Mouse (Mus musculus): ENCODE data around the gene Mrc2. TPM values are rescaled to one million over a fixed set of nuclear protein-coding genes. Genes with fewer than 3 reads are reported as not detected.

The Mrc2 gene
- total RNA-seq, 4 experiments from 2014 or later = 9.8 to 13.3 (median 13.0) TPM

- DNase-seq (ENCODE audit: low spot score) = no peak
Observed at GRCm38 (mm10) chr11:105388636-105389035, 96.2 kb downstream of the Mrc2 start.

DNA sequence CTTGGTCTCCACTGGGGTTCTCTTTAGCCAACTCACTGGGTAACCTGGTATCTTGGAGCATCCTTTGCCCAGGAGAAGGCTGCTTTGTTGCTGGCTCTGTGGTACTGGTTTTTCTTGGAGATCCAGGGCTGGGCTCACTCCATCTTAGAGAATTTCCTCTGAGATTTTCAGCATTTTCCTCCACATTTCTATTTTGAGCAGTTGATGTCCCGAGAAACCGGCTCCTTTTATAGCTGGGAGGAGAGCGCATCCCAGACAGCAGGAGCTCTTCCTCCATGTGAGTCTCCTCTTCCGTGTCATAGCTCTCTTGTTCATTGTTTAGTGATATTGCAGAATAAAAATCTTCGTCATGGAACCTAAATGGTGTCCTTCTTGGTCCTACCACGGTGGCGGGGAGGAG, 97.8 kb downstream of the Mrc2 start:
- DNase-seq (ENCODE audit: low spot score) = no peak

Other genes with a start within 250 kb of the Mrc2 start
- gene Efcab3, start 229.1 kb upstream of the Mrc2 start, total RNA-seq (2022) = not detected
- gene Mettl2, start 166.2 kb upstream of the Mrc2 start, total RNA-seq (2022) = 10 to 100 TPM in 1 of 4 experiments, 1 to 10 TPM in 3; 8.6 to 10.0 (median 9.0) TPM
- not detected for gene Gm10842, start 145.8 kb upstream of the Mrc2 start, total RNA-seq (2022)
- 10 to 100 TPM; 33.2 to 46.4 (median 38.5) TPM for gene Tlk2, start 113.8 kb upstream of the Mrc2 start, total RNA-seq (2022)
- not detected for gene March10, start 164.1 kb downstream of the Mrc2 start, total RNA-seq (2022)

All from heart, adult 8-10 months (tissue).